Mouse (Mus musculus): ENCODE measurements around the gene Vwa8. TPM values are rescaled to one million over a fixed set of nuclear protein-coding genes. Genes with fewer than 3 reads are reported as not detected.

The Vwa8 gene
- total RNA-seq, 1 experiment = 9.8 TPM

DNA sequence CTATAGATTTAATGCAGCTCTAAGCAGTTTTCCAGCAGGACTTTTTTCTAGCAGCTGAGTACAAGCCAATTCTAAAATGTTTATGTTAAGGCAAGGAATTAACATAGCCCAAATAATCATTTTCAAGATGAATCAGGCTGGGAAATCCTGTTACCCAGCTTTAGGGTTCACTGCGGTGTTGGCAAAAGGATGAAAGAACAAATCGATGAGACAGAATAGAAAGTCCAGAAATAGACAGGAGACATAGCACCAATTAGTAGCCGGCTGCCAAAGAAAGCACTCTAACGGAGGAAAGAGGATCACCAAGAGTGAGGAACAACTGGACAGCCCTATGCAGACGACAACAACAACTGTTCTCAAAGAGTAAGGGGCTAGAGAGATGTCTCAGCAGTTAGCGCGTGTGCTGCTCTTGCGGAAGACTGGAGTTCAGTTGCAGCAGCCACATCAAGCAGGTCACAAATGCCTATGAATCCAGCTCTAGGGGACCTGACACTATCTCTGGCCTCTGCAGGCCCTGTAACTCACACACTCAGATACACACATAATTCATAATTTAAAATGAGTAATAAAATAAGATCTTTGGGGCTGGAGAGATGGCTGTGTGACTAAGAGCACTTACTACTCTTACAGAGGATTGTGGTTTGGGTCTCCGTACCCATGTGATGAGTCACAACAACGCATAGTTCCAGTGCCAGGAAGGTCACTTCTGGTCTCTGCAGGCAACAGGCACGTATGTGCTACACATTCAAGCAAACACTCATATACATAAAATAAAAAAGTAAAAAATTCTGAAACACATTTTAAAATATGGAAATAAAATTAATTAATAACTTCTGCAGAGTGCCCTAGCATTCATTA lies 265.9 kb downstream of the Vwa8 start:
- DNase-seq (ENCODE audit: low read depth, low spot score) = no peak
- H3K4me1 ChIP-seq (ENCODE audit: control insufficient read depth in 2 of 2, insufficient read depth in 2 of 2, low read length in 2 of 2, poor library complexity in 1 of 2) = peaks cover 2 to 9% of the 10 kb centered on the region in 2 experiments; a peak in 2 of 4 replicates
- no peak overlapping the region for H3K9ac ChIP-seq (ENCODE audit: insufficient read depth, low read depth, low read length, poor library complexity, severe bottlenecking)
- H3K27ac ChIP-seq (ENCODE audit: insufficient read depth, low read depth, low read length, poor library complexity, severe bottlenecking) = no peak overlapping the region
- no peaks in the 10 kb centered on the region for H3K36me3 ChIP-seq (ENCODE audit: control insufficient read depth, insufficient read depth, low read length, poor library complexity, severe bottlenecking)
- no peaks in the 10 kb centered on the region for H3K9me3 ChIP-seq (ENCODE audit: control insufficient read depth, insufficient read depth, low read depth, low read length)
- H3K4me3 ChIP-seq (ENCODE audit: insufficient read depth in 1 of 2, low read depth in 1 of 2, low read length in 2 of 2, poor library complexity in 1 of 2, severe bottlenecking in 1 of 2) = no peak overlapping the region
- TF ChIP-seq ZNF384 (IDR thresholded peaks at IDR 0.05; ENCODE audit: low read depth, low read length) = no peak
- no peak for TF ChIP-seq HCFC1 (IDR thresholded peaks at IDR 0.05; ENCODE audit: borderline replicate concordance, insufficient read depth, low read length)
- no peak for TF ChIP-seq ZC3H11A (IDR thresholded peaks at IDR 0.05; ENCODE audit: borderline replicate concordance, low read depth, low read length)
- TF ChIP-seq CHD2 (IDR thresholded peaks at IDR 0.05; ENCODE audit: low read depth, low read length) = no peak
- no peak for TF ChIP-seq MAFK (IDR thresholded peaks at IDR 0.05; ENCODE audit: insufficient read depth, low read depth, low read length)
- in situ Hi-C loops (cut with MboI; ENCODE audit: low sequenced_read_pairs in 2 of 2, unreplicated experiment in 2 of 2) = loop anchor here in 1 of 2 experiments (25.0 kb wide), 1 partner anchor 452 kb away; no protein-coding TSS in a partner anchor

DNA sequence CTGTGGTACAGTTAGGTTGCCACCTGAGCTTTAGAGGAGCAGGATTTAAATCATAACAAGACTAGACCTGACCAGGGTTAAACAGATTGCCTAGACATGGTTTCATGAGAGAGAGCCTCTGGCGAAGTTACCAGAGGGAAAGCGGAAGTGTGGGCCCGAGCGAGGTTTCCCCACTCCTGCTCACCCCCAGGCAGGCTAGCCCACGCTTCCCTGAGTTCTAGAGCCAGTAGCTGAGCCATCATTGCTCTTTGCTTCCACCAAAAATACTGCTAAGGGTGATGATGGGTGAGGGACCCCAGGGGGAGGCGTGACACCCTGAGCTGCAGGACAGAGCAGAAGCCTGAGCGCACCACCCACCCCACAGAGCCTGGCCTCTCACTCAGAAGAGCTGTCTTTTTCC lies 269.6 kb downstream of the Vwa8 start:
- in situ Hi-C loops (cut with MboI; ENCODE audit: low sequenced_read_pairs in 2 of 2, unreplicated experiment in 2 of 2) = loop anchor here in 1 of 2 experiments (25.0 kb wide), 1 partner anchor 456 kb away; no protein-coding TSS in a partner anchor
- Histone ChIP-seq H3K4me3 (ENCODE audit: insufficient read depth in 1 of 2, low read depth in 1 of 2, low read length in 2 of 2, poor library complexity in 1 of 2, severe bottlenecking in 1 of 2) (no peak overlapping the region), H3K36me3 (ENCODE audit: control insufficient read depth, insufficient read depth, low read length, poor library complexity, severe bottlenecking) (no peaks in the 10 kb centered on the region)

DNA sequence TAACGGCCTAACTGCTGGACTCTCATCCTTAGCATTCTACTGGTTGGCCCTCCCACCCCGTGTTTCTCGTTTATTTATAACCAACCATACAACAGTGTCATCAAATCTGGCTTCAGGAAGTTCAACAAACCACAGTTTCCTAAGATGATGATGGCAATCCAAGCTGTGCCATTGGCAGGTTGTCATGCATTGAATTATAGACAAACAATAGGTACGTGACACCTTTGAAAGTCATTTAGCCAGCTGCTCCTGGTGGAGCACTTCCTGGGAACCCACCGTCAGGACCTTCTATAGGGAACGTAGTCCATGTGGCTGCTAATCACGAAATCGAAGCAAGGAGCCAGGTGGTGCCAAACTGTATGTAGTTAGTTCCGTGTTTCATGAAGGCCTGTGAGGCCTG lies 270.5 kb downstream of the Vwa8 start:
- TF ChIP-seq ZC3H11A (IDR thresholded peaks at IDR 0.05; ENCODE audit: borderline replicate concordance, low read depth, low read length) = no peak
- no peak for TF ChIP-seq HCFC1 (IDR thresholded peaks at IDR 0.05; ENCODE audit: borderline replicate concordance, insufficient read depth, low read length)
- no peak for TF ChIP-seq MAFK (IDR thresholded peaks at IDR 0.05; ENCODE audit: insufficient read depth, low read depth, low read length)
- TF ChIP-seq CHD2 (IDR thresholded peaks at IDR 0.05; ENCODE audit: low read depth, low read length) = no peak
- TF ChIP-seq ZNF384 (IDR thresholded peaks at IDR 0.05; ENCODE audit: low read depth, low read length) = no peak
- Histone ChIP-seq H3K27ac (ENCODE audit: insufficient read depth, low read depth, low read length, poor library complexity, severe bottlenecking) (no peak overlapping the region), H3K4me3 (ENCODE audit: insufficient read depth in 1 of 2, low read depth in 1 of 2, low read length in 2 of 2, poor library complexity in 1 of 2, severe bottlenecking in 1 of 2) (no peak overlapping the region), H3K4me1 (ENCODE audit: control insufficient read depth in 2 of 2, insufficient read depth in 2 of 2, low read length in 2 of 2, poor library complexity in 1 of 2) (peaks cover 0 to 2% of the 10 kb centered on the region in 2 experiments; a peak in 1 of 4 replicates), H3K9me3 (ENCODE audit: control insufficient read depth, insufficient read depth, low read depth, low read length) (no peaks in the 10 kb centered on the region), H3K36me3 (ENCODE audit: control insufficient read depth, insufficient read depth, low read length, poor library complexity, severe bottlenecking) (no peaks in the 10 kb centered on the region), H3K9ac (ENCODE audit: insufficient read depth, low read depth, low read length, poor library complexity, severe bottlenecking) (no peak overlapping the region)
- in situ Hi-C loops (cut with MboI; ENCODE audit: low sequenced_read_pairs in 2 of 2, unreplicated experiment in 2 of 2) = loop anchor here in 1 of 2 experiments (25.0 kb wide), 1 partner anchor 457 kb away; no protein-coding TSS in a partner anchor
- no peak for DNase-seq (ENCODE audit: low read depth, low spot score)

More for the DNA sequence above, 269.6 kb downstream of the Vwa8 start:
- no peak for DNase-seq (ENCODE audit: low read depth, low spot score)
- Histone ChIP-seq H3K9me3 (ENCODE audit: control insufficient read depth, insufficient read depth, low read depth, low read length) (no peaks in the 10 kb centered on the region), H3K27ac (ENCODE audit: insufficient read depth, low read depth, low read length, poor library complexity, severe bottlenecking) (no peak overlapping the region), H3K9ac (ENCODE audit: insufficient read depth, low read depth, low read length, poor library complexity, severe bottlenecking) (no peak overlapping the region), H3K4me1 (ENCODE audit: control insufficient read depth in 2 of 2, insufficient read depth in 2 of 2, low read length in 2 of 2, poor library complexity in 1 of 2) (0 out of 4 replicates have a peak, but pooled peaks cover 0 to 2% of the 10 kb centered on the region in 2 experiments)
- no peak for TF ChIP-seq HCFC1 (IDR thresholded peaks at IDR 0.05; ENCODE audit: borderline replicate concordance, insufficient read depth, low read length)
- TF ChIP-seq ZNF384 (IDR thresholded peaks at IDR 0.05; ENCODE audit: low read depth, low read length) = no peak
- TF ChIP-seq CHD2 (IDR thresholded peaks at IDR 0.05; ENCODE audit: low read depth, low read length) = no peak
- TF ChIP-seq MAFK (IDR thresholded peaks at IDR 0.05; ENCODE audit: insufficient read depth, low read depth, low read length) = no peak
- TF ChIP-seq ZC3H11A (IDR thresholded peaks at IDR 0.05; ENCODE audit: borderline replicate concordance, low read depth, low read length) = no peak

DNA sequence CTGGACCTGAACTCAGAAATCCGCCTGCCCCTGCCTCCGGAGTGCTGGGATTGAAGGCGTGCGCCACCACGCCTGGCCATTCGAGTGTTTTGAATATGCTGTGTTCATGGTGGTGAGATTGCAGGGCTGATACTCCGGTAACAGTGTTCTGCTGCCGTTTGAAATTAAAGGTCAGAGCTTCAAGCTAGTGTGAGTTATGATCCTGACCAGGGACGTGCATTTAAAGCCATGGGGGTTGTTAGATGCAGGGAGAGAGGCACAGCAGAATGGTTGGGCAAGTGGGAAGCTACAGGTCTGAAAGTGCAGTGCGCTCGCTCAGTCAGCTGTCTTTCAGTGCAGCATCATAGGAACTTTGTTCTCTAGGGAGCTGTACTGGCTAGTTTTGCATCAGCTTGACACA lies 271.8 kb downstream of the Vwa8 start:
- H3K36me3 ChIP-seq (ENCODE audit: control insufficient read depth, insufficient read depth, low read length, poor library complexity, severe bottlenecking) = no peaks in the 10 kb centered on the region
- in situ Hi-C loops (cut with MboI; ENCODE audit: low sequenced_read_pairs in 2 of 2, unreplicated experiment in 2 of 2) = loop anchor here in 1 of 2 experiments (25.0 kb wide), 1 partner anchor 458 kb away; no protein-coding TSS in a partner anchor
- peaks cover 0 to 2% of the 10 kb centered on the region in 2 experiments; a peak in 1 of 4 replicates for H3K4me1 ChIP-seq (ENCODE audit: control insufficient read depth in 2 of 2, insufficient read depth in 2 of 2, low read length in 2 of 2, poor library complexity in 1 of 2)
- no peak for DNase-seq (ENCODE audit: low read depth, low spot score)
- TF ChIP-seq MAFK (IDR thresholded peaks at IDR 0.05; ENCODE audit: insufficient read depth, low read depth, low read length) = no peak
- TF ChIP-seq ZC3H11A (IDR thresholded peaks at IDR 0.05; ENCODE audit: borderline replicate concordance, low read depth, low read length) = no peak
- no peak for TF ChIP-seq CHD2 (IDR thresholded peaks at IDR 0.05; ENCODE audit: low read depth, low read length)
- no peak for TF ChIP-seq ZNF384 (IDR thresholded peaks at IDR 0.05; ENCODE audit: low read depth, low read length)
- no peak for TF ChIP-seq HCFC1 (IDR thresholded peaks at IDR 0.05; ENCODE audit: borderline replicate concordance, insufficient read depth, low read length)
- no peak overlapping the region for H3K27ac ChIP-seq (ENCODE audit: insufficient read depth, low read depth, low read length, poor library complexity, severe bottlenecking)
- H3K4me3 ChIP-seq (ENCODE audit: insufficient read depth in 1 of 2, low read depth in 1 of 2, low read length in 2 of 2, poor library complexity in 1 of 2, severe bottlenecking in 1 of 2) = no peak overlapping the region
- no peak overlapping the region for H3K9ac ChIP-seq (ENCODE audit: insufficient read depth, low read depth, low read length, poor library complexity, severe bottlenecking)
- no peaks in the 10 kb centered on the region for H3K9me3 ChIP-seq (ENCODE audit: control insufficient read depth, insufficient read depth, low read depth, low read length)

All from ES-E14 (cell line).